8 mouse cellular contexts compared by ENCODE assay signal in genomic region chr14:43987404-43987803, GRCm38 (mm10). TPM values are rescaled to one million over a fixed set of nuclear protein-coding genes. Genes with fewer than 3 reads are reported as not detected.
A peak's percentile ranks its signal among the peaks of the same experiment; 100 is the strongest.
DNase-seq lines count a peak whose midpoint lies in the region; ATAC-seq and TF ChIP-seq lines count a peak whose summit lies in the region.
"Not testable (repeated sequence)": the region's sequence is repeated elsewhere in the genome, so short reads cannot be mapped to it uniquely, and the experiment has no call there.
"Had no signal": no experiment of that assay in that cellular context is flagged by ENCODE, and none has a peak within 500 bp of the region (broad histone marks: within the 10 kb centered on the region; RNA-seq: fewer than 3 reads in every experiment).

No protein-coding gene starts in this region.

- 19% methylated on average over 5 of the region's 5 CpGs for WGBS in embryonic facial prominence, embryonic 10.5 days
- WGBS in midbrain, embryonic 13.5 days: 20% methylated on average over 5 of the region's 5 CpGs
- WGBS in small intestine, adult 2 months: 18% methylated on average over 5 of the region's 5 CpGs

- not testable (repeated sequence) for H3K27me3 ChIP-seq in embryonic facial prominence, embryonic 10.5 days (replicated peaks; ENCODE audit: low read depth, poor library complexity, severe bottlenecking); midbrain, embryonic 13.5 days; small intestine, adult 2 months (ENCODE audit: control insufficient read depth, insufficient read depth, low read length)

- peak; percentile 24; the same call in 1 of the 2 replicates for TF ChIP-seq CTCF in small intestine, adult 2 months (IDR thresholded peaks at IDR 0.05; ENCODE audit: extremely low read depth, insufficient read length, insufficient replicate concordance, low read depth, low read length)

- not testable (repeated sequence) for H3K27ac ChIP-seq in embryonic facial prominence, embryonic 10.5 days (replicated peaks); midbrain, embryonic 13.5 days; small intestine, adult 2 months (ENCODE audit: insufficient read depth, low read depth, low read length)

- peak; percentile 66 for DNase-seq in adrenal gland, postnatal 25 days
- DNase-seq in embryonic facial prominence, embryonic 10.5 days (ENCODE audit: low spot score): peak; percentile 74
- DNase-seq in heart, adult 18-20 months: peak; percentile 66 to 85
- DNase-seq in kidney, adult 8-10 months: peak; percentile 24 to 70
- DNase-seq in left cerebral cortex, postnatal 4 days: peak; percentile 74

- not testable (repeated sequence) for H3K9ac ChIP-seq in midbrain, embryonic 13.5 days (replicated peaks)

- not testable (repeated sequence) for H3K36me3 ChIP-seq in embryonic facial prominence, embryonic 10.5 days (replicated peaks); midbrain, embryonic 13.5 days; small intestine, adult 2 months (ENCODE audit: control insufficient read depth, insufficient read depth, low read length)

- not testable (repeated sequence) for H3K4me3 ChIP-seq in embryonic facial prominence, embryonic 10.5 days; midbrain, embryonic 13.5 days (replicated peaks); small intestine, adult 2 months (ENCODE audit: low read depth, low read length)

- not testable (repeated sequence) for H3K4me2 ChIP-seq in midbrain, embryonic 13.5 days (replicated peaks)

- not testable (repeated sequence) for H3K4me1 ChIP-seq in embryonic facial prominence, embryonic 10.5 days; midbrain, embryonic 13.5 days (replicated peaks); small intestine, adult 2 months (ENCODE audit: control insufficient read depth, insufficient read depth, insufficient read length, low read length)

- not testable (repeated sequence) for TF ChIP-seq POLR2A in small intestine, adult 2 months (IDR thresholded peaks at IDR 0.05; ENCODE audit: low read depth, low read length)

- intact Hi-C loops in left cerebral cortex, postnatal 4 days (cut with DNase I): not testable (repeated sequence)

- H3K9me3 ChIP-seq in embryonic facial prominence, embryonic 10.5 days; midbrain, embryonic 13.5 days: not testable (repeated sequence)

- peak; percentile 51; the same call in 1 of the 2 replicates for ATAC-seq in midbrain, embryonic 13.5 days

RNA-seq across cellular contexts. Expression of gene Ang6, which starts 14.7 kb away (rescaled TPM):
- total RNA-seq in adrenal gland, postnatal 25 days (2021): not detected in 2 replicates
- polyA plus RNA-seq in embryonic facial prominence, embryonic 10.5 days (2016; fragmentation: Nextera tagmentation; extraction: Ambion mirVana): not detected in 2 replicates
- total RNA-seq in heart, adult 18-20 months (2021): not detected
- not detected for total RNA-seq in left cerebral cortex, postnatal 4 days (2021)
- not detected in 2 replicates for polyA plus RNA-seq in midbrain, embryonic 13.5 days (2015; fragmentation: Nextera tagmentation; extraction: Ambion mirVana)
- not detected in 2 replicates for polyA plus RNA-seq in small intestine, adult 2 months (2012; rRNA removed)
- polyA plus RNA-seq: intestine, embryonic 16.5 days had no signal

RNA-seq across cellular contexts. Expression of gene Ang5, which starts 30.5 kb away (rescaled TPM):
- total RNA-seq in adrenal gland, postnatal 25 days (2021): not detected in 2 replicates
- polyA plus RNA-seq in embryonic facial prominence, embryonic 10.5 days (2016; fragmentation: Nextera tagmentation; extraction: Ambion mirVana): not detected in 2 replicates
- not detected for total RNA-seq in heart, adult 18-20 months (2021)
- not detected for total RNA-seq in left cerebral cortex, postnatal 4 days (2021)
- polyA plus RNA-seq in midbrain, embryonic 13.5 days (2015; fragmentation: Nextera tagmentation; extraction: Ambion mirVana): not detected in 2 replicates
- polyA plus RNA-seq in small intestine, adult 2 months (2012; rRNA removed): not detected in 2 replicates
- polyA plus RNA-seq: intestine, embryonic 16.5 days had no signal
